Mouse (Mus musculus) testis, postnatal 10 days (tissue): Measurements from ENCODE around the gene Tbc1d24.

Source experiments
- DNase-seq: peaks from one replicate; pipeline ENCODE4 v3.0.0; 2021; ENCODE audit warnings: low spot score

Gene Tbc1d24

DNA sequence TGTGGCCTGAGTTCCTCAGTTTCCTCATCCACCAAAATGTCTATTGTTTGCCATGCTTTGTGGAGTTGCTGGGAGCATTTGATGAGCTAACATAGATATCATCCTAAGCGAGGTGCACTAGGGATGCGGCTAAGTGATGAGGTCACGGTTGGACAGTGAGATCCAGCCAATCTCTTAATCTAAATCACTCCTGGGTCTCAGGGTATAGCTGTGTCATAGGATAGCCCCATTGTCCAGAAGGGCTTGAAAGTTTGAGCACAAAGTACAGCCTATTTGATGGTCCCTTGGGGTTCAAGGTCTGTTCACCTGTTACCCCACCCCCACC is 4.5 kb upstream of the Tbc1d24 start:
- DNase-seq = no peak

GRCm38 (mm10) chr17:24209043-24209915 is 3.9 kb upstream of the Tbc1d24 start, which contains the start of gene Ntn3:
TSS of gene Ntn3 (minus strand) at chr17:24209531.
- peak; percentile 82 for DNase-seq

GRCm38 (mm10) chr17:24208641-24209042 is 3.3 kb upstream of the Tbc1d24 start:
- DNase-seq = peak; percentile 65

GRCm38 (mm10) chr17:24207768-24208640 is 2.6 kb upstream of the Tbc1d24 start:
- DNase-seq = no peak

DNA sequence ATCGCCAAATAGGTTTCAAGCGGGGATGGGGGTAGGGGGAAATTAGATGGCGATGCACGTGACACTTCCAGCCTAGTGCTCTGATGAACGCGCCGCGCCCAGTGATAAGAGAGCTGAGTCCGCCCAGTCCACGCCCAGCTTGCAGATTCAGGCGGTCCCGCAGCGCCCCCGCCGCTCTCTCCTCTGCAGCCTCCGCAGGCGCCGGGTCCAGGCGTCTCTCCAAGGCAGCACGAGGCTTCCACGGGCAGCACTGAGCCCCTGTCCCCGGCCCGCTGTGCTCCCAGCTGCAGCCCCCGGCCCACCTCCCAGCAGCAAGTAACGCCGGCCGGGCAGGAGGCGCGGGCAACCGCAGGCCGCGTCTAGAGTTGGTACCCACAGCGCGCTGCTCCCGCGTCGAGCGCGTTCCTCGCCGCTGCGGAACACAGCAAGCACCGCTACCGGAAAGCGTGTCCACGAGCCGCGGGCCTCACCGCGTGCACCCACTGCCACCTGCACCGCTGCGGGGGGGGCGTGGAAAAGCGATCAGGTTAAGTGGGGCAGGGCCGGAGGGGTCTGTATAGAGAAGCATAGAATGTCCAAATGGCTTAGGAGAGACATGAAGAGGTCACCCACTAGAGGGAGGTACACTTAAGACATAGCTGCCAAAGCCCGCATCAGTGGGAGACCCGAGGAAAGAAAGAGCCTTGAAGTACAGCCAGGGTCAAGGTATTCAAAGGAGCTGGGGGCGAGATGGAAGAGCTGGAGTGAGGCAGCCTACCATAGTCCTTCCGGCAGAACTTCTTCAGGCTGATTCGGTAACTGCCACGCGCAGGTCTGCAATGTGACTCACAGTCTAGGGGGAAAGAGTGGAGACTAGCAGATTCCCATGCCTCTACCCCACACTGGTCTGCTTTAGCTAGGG is 1.3 kb upstream of the Tbc1d24 start:
- peak; percentile 73 for DNase-seq

DNA sequence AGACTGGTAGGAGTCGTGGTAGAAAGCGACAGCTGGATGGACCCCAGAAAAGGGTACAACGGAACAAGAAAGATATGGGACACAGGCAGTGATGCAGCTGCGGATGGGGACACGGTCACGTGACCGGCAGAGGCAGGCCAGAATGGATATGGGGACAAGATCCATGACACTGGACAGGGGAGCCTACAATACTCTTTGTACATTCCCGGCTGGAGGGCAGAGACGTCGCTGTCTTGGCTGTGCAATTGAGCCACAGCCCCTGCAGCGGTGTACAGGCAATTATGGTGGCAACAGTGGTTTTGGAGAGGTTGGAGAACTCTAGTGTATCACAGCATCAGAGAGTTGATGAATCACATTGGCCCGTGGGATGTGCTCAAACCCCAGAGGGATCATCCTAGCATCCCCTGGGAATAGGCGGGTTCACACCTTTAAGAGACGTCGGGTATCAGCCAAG is 573 bp upstream of the Tbc1d24 start:
- peak; percentile 64 for DNase-seq

DNA sequence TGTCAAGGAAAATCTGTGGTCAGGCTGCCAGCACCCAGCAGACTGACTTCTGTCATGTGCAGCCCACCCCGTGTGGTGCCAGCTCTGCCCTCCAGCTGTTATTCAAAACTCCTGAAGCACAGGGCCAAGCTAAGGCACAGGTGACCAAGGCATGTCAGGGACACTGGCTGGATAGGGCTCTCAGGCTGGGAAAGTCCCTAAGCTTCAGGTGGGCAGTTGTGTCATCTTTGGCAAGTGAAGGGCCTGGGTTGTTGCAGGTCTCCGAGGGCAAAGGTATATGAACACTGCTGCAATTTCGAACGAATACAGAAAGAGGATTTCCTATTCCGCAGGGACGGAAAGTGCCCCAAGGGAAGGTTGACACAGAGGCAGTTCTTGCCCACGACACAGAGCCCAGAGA is 516 bp downstream of the Tbc1d24 start:
- no peak for DNase-seq

GRCm38 (mm10) chr17:24203611-24204534 is 1.5 kb downstream of the Tbc1d24 start:
- DNase-seq = no peak

GRCm38 (mm10) chr17:24203068-24203467 is 2.3 kb downstream of the Tbc1d24 start:
- DNase-seq = no peak

DNA sequence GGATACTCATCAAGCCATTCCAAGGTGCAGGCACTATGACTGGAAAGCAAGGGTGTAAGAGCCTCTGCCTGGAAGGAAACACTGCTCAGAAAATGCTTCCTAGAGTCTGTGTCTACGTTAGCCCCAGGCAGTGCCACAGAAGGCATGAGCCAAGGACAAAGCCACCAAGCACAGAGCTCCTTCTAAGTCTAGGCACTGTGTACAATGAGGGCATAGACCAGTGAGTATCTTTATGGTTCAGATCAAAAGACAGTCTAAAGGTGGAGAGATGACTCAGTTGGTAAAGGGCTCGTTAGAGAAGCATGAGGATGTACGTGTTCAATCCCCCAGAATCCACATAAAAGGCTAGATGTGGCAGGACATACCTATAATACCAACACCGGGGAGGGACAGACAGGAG is 4.3 kb downstream of the Tbc1d24 start:
- DNase-seq = no peak

- DNase-seq = no peak
These were observed 5.6 kb downstream of the Tbc1d24 start for GRCm38 (mm10) chr17:24199741-24200140.

DNA sequence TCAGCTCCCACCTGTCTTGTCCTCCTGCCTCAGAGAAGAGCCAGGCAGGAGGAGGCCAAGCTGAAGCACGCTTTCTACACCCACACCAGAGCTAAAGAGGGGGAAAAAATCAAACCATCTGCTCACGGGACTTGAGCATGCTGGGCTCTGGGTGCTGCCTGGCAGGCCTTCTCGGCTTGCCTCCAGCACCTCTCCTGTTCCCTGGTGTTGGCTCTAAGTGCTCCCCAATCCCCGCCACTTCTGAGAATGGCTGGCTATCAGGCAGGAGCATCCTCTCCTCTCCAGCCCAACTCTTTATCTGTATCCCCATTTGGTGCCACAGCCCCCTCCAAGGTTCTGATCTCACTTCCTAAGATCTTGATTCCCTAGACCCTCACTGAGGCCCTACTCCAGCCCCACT is 6.1 kb downstream of the Tbc1d24 start:
- no peak for DNase-seq

DNA sequence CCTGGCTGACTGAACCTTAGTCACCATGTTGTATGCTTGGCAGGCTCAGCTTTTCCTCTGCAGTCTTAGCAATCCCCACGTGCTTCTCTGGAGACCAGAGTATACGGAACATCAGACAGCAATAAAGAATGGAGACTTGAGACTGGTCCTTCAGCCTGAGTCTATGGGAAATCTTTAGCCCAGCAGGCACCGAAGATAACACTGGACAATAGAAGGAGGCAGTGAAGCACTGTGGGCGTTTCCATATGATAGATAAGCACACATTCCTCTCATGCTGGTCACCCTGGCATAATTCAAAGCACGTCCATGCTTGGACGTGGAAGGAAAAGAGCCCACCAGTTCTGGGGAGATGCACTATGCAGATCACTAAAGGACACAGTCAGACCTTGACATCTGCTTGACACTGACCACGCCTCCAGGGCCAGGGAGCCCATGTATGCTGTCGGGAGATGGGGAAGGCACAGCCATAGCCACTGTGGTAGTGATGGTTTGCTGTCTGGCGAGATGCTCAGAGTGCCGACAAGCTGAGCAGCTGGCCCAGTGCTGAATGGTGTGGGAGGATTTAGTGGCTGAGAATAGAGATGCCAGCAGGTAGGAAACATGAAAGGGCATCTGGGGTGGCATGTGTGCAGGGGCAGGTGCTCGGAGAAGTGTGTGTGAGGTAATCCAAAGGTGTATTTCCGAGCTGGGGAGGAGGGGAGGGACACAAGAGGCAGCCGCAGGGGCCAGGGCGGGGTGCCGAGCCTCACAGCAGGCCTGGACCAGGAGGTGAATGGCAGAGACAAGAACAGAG is 8.1 kb downstream of the Tbc1d24 start:
- no peak for DNase-seq

- DNase-seq = no peak
These were observed 10.0 kb downstream of the Tbc1d24 start for GRCm38 (mm10) chr17:24195349-24195748.

- no peak for DNase-seq
These were observed 11.6 kb downstream of the Tbc1d24 start for GRCm38 (mm10) chr17:24193769-24194168.

DNA sequence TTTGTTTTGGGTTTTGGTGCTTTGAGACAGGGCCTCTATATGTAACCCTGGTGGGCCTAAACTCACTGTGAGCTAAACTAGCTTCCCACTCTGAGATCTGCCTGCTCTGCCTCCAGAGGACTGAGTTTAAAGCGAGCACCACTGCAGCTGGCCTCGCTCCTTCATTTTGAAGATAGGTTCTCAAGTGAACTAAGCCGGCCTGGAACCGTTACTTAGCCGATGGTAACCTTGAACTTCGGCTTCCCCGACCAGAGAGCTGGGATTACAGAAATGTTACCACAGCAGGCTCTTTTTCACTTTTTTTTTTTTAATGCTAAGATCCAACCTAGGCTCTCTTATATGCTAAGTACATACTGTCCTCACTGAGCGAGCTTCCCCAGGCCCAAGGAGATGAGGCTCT is 12.1 kb downstream of the Tbc1d24 start:
- no peak for DNase-seq

DNA sequence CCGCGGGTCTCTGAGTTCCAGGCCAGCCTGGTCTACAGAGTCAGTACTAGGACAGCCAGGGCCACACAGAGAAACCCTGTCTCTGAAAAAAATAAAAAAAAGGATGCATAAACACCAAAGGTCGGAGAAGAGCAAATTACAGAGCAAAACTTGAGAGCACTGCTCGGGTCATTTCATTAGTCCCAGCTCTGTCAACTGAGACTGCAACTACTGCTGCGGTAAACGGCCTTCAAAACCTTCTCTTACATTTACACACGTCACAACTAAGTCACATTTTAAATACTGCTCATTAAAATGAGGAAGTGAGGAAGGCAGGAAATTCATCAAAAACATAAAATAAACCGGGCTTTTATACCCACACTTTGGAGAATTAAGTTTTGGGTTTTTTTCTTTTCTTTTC is 12.5 kb downstream of the Tbc1d24 start:
- no peak for DNase-seq

GRCm38 (mm10) chr17:24191481-24191880 is 13.9 kb downstream of the Tbc1d24 start:
- DNase-seq = no peak

DNA sequence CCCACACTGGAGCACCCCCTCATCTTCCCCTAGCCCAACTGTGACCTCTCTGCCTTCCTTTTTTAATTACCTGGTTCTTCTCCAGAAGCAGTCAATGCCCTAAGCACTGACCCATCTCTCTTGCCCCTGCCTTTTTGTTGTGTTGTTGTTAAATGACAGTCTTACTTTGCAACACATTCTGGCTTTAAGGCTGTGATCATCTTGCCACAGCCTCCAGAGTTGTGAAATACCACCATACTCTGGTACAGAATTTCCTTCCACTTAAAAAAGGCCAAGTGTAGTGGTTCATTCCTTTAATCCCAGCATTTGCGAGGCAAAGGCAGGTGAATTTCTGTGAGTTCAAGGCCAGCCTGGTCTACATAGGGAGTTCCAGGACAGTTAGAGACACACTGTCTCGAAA is 14.4 kb downstream of the Tbc1d24 start:
- DNase-seq = no peak

DNA sequence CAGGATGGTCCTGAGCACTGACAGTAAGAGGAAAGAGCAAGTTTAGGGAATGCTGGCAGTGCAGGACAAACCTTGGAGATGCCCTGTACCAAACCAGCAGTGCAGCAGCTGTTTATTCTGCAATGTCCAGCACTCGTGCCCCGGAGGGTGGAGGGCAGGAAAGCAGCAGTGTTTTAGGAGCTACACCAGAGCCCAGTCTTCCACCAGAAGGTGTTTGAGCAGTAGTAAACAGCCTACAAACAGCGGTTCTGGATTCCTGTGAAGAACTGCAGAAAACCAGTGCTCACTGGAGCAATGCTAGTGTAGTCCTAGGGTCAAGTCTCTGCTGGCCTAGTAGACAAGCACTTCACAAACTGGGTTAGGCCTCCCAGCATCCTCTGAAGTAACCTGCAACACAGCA is 31.1 kb downstream of the Tbc1d24 start:
- no peak for DNase-seq
